Mouse (Mus musculus): Measurements from ENCODE around the gene Pdk2. TPM values are rescaled to one million over a fixed set of nuclear protein-coding genes. Genes with fewer than 3 reads are reported as not detected.
A peak's percentile ranks its signal among the peaks of the same experiment; 100 is the strongest.

The Pdk2 gene
- polyA plus RNA-seq, 2 experiments, result 29.6 to 34.9 TPM

DNA sequence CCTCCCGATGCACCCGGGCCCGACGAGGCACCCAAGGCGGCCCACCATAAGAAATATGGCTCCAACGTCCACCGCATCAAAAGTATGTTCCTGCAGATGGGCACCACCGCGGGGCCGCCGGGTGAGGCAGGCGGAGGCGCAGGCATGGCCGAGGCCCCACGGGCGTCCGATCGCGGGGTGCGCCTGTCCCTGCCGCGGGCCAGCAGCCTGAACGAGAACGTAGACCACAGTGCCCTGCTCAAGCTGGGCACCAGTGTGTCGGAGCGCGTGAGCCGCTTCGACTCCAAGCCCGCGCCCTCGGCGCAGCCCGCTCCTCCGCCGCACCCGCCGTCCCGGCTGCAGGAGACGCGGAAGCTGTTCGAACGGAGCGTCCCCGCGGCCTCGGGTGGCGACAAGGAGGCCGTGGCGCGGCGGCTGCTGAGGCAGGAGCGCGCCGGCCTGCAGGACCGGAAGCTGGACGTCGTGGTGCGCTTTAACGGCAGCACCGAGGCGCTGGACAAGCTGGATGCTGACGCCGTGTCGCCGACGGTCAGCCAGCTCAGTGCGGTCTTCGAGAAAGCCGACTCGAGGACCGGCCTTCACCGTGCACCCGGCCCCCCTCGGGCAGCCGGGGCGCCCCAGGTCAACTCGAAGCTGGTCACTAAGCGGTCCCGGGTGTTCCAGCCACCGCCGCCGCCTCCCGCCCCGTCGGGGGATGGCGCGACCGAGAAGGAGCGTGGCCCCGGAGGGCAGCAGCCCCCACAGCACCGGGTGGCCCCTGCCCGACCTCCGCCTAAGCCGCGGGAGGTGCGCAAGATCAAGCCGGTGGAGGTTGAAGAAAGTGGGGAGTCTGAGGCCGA lies 49.3 kb downstream of the Pdk2 start:
- ATAC-seq (ENCODE audit: low FRiP score, low read depth), result no peak
- Histone ChIP-seq H3K9me3 (ENCODE audit: control insufficient read depth, low read length) (no peaks in the 10 kb centered on the region), H3K4me1 (ENCODE audit: control insufficient read depth, insufficient read depth, low read length) (peaks cover 63% of the 10 kb centered on the region), H3K27ac (replicated peaks; ENCODE audit: low read depth, low read length) (peak overlapping the region; percentile 88), H3K4me2 (replicated peaks; ENCODE audit: low read depth, low read length, severe bottlenecking) (peak overlapping the region; percentile 100), H3K4me3 (replicated peaks; ENCODE audit: low read length) (peak overlapping the region; percentile 87), H3K9ac (ENCODE audit: low read depth, low read length, severe bottlenecking) (peak overlapping the region; percentile 82), H3K27me3 (ENCODE audit: control insufficient read depth, insufficient read depth, low read length) (no peaks in the 10 kb centered on the region), H3K36me3 (ENCODE audit: control insufficient read depth, insufficient read depth, low read length) (peaks cover 25% of the 10 kb centered on the region)
- no peak for TF ChIP-seq POLR2A (IDR thresholded peaks at IDR 0.05; ENCODE audit: borderline replicate concordance, extremely low read depth, insufficient read depth, insufficient read length)
- under 1% methylated on average over 78 of the region's 99 CpGs for WGBS
- no peak for DNase-seq (ENCODE audit: low spot score)

GRCm38 (mm10) chr11:94990749-94991577 lies 50.2 kb downstream of the Pdk2 start, which contains the start of gene Ppp1r9b:
Ppp1r9b (plus strand) TSS chr11:94991035.
- Histone ChIP-seq H3K9ac (ENCODE audit: low read depth, low read length, severe bottlenecking) (peak within 1 kb of the TSS; percentile 82), H3K9me3 (ENCODE audit: control insufficient read depth, low read length) (no peaks in the 10 kb centered on the region), H3K27ac (replicated peaks; ENCODE audit: low read depth, low read length) (peak within 1 kb of the TSS; percentile 88), H3K4me1 (ENCODE audit: control insufficient read depth, insufficient read depth, low read length) (peaks cover 63% of the 10 kb centered on the region), H3K36me3 (ENCODE audit: control insufficient read depth, insufficient read depth, low read length) (peaks cover 16% of the 10 kb centered on the region; the same call in 1 of the 2 replicates), H3K4me2 (replicated peaks; ENCODE audit: low read depth, low read length, severe bottlenecking) (peak within 1 kb of the TSS; percentile 100), H3K27me3 (ENCODE audit: control insufficient read depth, insufficient read depth, low read length) (no peaks in the 10 kb centered on the region), H3K4me3 (replicated peaks; ENCODE audit: low read length) (peak within 1 kb of the TSS; percentile 87)
- no peak for TF ChIP-seq POLR2A (IDR thresholded peaks at IDR 0.05; ENCODE audit: borderline replicate concordance, extremely low read depth, insufficient read depth, insufficient read length)
- ATAC-seq (ENCODE audit: low FRiP score, low read depth) (peak; percentile 82), DNase-seq (ENCODE audit: low spot score) (peak; percentile 91)
- under 1% methylated on average over 48 of the region's 69 CpGs for WGBS

DNA sequence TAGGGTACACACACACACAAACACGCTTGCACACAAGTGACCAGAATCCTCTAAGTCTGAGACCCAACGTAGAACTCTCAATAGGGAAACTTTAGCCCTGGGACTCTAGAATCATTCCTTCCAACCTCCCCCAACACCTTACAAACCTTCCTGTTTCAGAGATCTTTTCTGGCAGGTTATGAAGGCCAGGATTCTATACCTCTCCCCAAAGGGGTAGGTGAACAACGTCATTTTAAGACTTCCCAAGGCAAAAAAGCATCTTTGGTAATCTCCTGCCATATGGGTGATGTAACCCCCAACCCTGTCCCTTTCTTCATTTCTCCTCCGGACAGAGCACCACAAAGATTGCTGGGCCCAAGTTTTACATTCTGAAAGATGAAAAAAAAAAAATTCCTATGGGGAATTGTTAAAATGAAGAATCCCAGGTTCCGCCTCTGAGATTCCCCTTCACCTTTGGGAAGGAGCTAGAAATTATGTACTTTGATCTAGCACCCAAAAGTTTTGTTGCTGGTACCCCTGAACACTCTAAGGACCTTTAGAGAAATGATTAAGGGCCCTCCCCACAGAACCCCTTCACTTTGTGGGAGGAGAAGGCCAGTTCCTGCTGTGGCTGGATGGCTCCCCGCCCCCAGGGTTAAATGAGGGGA lies 50.9 kb downstream of the Pdk2 start:
- H3K27ac ChIP-seq (replicated peaks; ENCODE audit: low read depth, low read length), result peak overlapping the region; percentile 88
- no peaks in the 10 kb centered on the region for H3K27me3 ChIP-seq (ENCODE audit: control insufficient read depth, insufficient read depth, low read length)
- H3K4me1 ChIP-seq (ENCODE audit: control insufficient read depth, insufficient read depth, low read length), result peaks cover 59% of the 10 kb centered on the region
- DNase-seq (ENCODE audit: low spot score) (no peak), ATAC-seq (ENCODE audit: low FRiP score, low read depth) (peak; percentile 0; the same call in 1 of the 2 replicates)
- peak overlapping the region; percentile 87 for H3K4me3 ChIP-seq (replicated peaks; ENCODE audit: low read length)
- H3K4me2 ChIP-seq (replicated peaks; ENCODE audit: low read depth, low read length, severe bottlenecking), result peak overlapping the region; percentile 100
- H3K36me3 ChIP-seq (ENCODE audit: control insufficient read depth, insufficient read depth, low read length), result 0 out of 2 replicates have a peak, but pooled peaks cover 9% of the 10 kb centered on the region
- H3K9me3 ChIP-seq (ENCODE audit: control insufficient read depth, low read length), result no peaks in the 10 kb centered on the region
- WGBS, result 42% methylated on average over 6 of the region's 6 CpGs
- TF ChIP-seq POLR2A (IDR thresholded peaks at IDR 0.05; ENCODE audit: borderline replicate concordance, extremely low read depth, insufficient read depth, insufficient read length), result no peak
- H3K9ac ChIP-seq (ENCODE audit: low read depth, low read length, severe bottlenecking), result peak overlapping the region; percentile 82

- WGBS, result under 1% methylated on average over 12 of the region's 12 CpGs
- peaks cover 52% of the 10 kb centered on the region for H3K4me1 ChIP-seq (ENCODE audit: control insufficient read depth, insufficient read depth, low read length)
- H3K4me3 ChIP-seq (replicated peaks; ENCODE audit: low read length), result peak overlapping the region; percentile 87
- peak overlapping the region; percentile 74 for H3K27ac ChIP-seq (replicated peaks; ENCODE audit: low read depth, low read length)
- ATAC-seq (ENCODE audit: low FRiP score, low read depth), result peak; percentile 76
- H3K36me3 ChIP-seq (ENCODE audit: control insufficient read depth, insufficient read depth, low read length), result 0 out of 2 replicates have a peak, but pooled peaks cover 5% of the 10 kb centered on the region
- TF ChIP-seq POLR2A (IDR thresholded peaks at IDR 0.05; ENCODE audit: borderline replicate concordance, extremely low read depth, insufficient read depth, insufficient read length), result peak; percentile 28; the same call in 1 of the 2 replicates
- peak overlapping the region; percentile 100 for H3K4me2 ChIP-seq (replicated peaks; ENCODE audit: low read depth, low read length, severe bottlenecking)
- no peaks in the 10 kb centered on the region for H3K27me3 ChIP-seq (ENCODE audit: control insufficient read depth, insufficient read depth, low read length)
- H3K9me3 ChIP-seq (ENCODE audit: control insufficient read depth, low read length), result no peaks in the 10 kb centered on the region
- peak; percentile 93 for DNase-seq (ENCODE audit: low spot score)
- H3K9ac ChIP-seq (ENCODE audit: low read depth, low read length, severe bottlenecking), result peak overlapping the region; percentile 50
Observed at GRCm38 (mm10) chr11:94989562-94990017, 51.6 kb downstream of the Pdk2 start.

Data from limb, embryonic 14.5 days (tissue).